Mouse (Mus musculus) right cerebral cortex, adult 2 months (tissue): Measurements from ENCODE around the gene Atxn7l1.

Experiments
- DNase-seq, 2 experiments: peaks; one replicate each; pipeline ENCODE4 v3.0.0; 2021 to 2022; ENCODE audit warnings: low spot score in 2 of 2

Gene Atxn7l1

DNA sequence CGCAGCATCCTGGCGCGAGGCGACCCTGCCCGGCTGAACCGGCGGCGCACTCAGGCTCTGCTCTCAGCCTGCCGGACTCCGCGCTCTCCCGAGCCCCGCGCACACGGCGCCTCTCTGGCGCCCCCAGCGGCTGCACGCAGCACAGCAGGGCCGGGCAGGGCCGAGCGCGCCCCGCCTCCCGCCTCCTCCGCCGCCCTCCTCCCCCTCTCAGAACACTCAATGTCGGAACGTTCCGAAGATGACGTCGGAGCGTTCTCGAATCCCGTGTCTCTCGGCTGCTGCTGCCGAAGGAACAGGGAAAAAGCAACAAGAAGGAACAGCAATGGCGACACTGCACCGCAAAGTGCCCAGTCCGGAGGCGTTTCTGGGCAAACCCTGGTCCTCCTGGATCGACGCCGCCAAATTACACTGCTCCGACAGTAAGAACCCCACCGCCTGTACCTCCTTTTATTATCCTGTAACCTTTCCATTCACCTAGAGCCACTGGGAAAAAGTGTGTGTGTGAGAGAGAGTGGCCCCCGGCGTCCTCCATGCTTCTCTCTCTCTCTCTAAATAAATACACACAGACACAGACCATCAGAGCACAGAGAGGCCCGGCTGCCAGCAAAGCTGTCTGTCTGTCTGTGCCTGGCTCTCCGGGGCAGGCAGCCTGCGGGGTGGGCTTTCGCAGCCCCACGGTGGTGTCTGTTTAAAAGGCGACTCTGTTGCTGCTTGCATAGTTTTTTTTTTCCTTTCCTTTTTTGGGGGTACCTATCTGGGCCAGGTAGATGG, at the start of gene Atxn7l1:
Gene Atxn7l1, plus strand, starts transcription at position 197 of the 771 bp plus-strand sequence.
- peak; percentile 92 to 94 for DNase-seq

DNA sequence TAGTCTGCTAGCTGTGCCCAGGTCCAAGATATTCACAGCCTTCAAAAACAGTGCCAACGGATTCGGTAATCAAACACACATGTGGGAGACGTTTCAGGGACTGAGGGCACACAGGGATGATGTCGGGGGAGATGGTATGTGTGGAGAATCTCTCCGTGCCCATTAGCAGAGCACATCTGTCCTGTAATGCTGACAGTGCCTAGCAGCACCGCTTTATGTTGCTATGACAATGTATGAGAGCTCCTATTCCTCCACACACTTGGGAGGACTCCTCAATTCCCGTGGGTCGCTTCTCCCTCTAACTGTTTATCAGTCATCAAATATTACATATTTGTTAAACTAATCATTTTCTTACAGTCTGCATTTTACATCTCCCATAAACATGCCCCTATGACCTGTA, 45.9 kb upstream of the Atxn7l1 start:
- DNase-seq = no peak

DNA sequence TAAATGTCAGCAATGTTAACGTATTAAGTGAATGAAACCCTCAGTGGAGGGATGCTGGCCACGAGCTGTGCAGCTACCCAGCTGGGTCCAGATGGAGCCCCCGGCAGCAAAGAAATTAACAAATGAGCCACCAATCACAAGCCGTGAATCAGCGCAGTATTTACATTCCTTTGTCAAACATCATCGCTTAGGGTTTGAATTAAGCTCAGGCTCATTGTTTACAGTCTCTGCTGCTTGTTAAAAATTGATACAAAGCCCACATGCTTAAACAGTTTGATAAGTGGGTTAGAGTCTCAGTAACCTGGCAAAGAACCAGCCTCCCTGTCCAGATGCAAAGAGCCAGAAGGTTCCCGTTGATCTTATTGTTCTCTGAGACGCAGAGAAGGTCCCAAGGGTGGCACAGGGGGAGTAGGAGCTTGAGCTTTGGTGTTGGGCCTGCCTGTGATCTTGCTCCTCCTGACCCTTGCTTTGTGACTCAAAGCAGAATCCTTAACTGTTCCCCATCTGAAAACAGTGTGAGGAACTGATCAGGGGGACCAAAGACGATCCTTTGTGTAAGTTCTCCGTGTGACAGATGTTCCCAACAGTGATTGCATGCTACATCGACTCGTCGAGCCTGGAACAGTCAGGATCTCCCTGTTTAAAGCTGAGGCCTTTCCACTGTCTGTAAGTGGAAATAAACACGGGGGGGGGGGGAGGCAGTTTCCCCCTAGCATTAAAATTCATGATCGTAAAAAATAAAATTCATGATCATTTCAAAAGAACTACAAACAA, 45.0 kb upstream of the Atxn7l1 start:
- DNase-seq = no peak

DNA sequence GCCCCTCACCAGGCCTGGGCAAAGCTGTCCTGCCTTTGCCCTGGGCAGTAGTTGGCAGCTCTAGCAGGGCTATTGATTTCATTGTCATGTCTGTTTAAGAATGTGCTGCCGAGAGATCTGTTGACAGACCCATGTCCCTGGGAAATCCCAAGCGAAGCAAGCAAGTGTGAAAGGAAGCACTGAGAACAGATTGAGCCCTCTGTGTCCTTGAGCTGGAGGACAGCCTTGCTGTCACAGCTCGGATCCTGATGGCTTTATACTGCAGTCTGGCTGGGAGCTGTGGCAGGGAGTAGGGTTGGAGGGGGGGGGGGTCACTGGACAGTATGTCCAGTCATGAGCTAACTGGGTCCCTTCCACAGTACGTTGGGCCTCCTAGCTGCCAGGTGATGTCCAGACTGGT, 41.8 kb upstream of the Atxn7l1 start:
- no peak for DNase-seq

DNA sequence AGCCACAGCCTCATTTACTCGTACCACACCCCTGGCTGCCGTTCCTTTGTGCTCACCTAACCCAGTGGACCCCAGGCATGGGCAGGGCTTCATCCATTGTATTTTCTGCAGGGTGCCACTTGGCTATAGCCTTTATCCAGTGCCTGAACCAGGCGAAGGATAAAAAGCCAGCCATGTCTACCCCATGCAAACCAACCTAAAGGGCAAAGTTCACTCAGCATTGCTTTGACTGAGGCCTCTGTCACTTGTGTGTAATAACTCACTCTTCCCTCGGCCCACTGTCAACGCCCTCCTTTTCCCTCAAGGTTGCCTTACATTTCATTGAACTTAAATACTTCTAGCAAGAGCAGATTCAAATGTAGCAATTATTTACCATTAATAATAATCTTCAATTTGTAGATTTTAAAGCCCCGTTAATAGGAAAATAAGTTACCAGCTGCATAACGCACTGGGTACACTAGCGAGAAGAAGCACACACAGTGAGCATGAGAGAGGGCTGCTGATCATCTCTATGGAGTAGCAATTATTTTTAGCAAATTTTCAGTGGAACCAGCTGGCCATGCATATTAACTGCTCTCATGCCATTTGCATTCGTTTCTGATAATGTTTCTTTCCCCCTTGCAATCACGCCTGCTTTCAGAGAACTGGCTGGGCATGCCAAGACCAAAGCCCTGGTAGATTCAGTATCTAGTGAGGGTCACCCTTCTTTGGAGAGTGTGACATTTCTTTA, 40.9 kb upstream of the Atxn7l1 start:
- DNase-seq = no peak

DNA sequence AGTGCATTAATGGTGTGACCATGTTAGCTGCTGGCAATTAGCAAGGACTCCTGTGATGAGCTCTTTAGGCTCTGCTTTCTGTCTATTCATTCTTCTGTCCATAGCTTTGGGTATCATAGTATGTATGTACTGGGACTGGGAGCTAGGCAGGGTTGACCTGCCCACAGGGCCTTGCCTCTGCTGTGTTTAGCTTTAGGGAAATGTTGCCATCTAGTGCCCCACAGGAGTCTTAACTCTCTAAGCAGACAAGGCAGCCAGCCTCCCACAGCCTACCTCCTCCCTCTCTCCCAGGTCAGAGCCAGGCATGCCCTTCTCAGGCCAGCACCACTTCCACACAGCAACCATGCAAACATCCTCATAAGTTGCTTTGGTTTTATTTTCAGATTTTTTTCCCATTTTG, 38.0 kb upstream of the Atxn7l1 start:
- peak in 1 of 2 experiments; percentile 30 for DNase-seq

DNA sequence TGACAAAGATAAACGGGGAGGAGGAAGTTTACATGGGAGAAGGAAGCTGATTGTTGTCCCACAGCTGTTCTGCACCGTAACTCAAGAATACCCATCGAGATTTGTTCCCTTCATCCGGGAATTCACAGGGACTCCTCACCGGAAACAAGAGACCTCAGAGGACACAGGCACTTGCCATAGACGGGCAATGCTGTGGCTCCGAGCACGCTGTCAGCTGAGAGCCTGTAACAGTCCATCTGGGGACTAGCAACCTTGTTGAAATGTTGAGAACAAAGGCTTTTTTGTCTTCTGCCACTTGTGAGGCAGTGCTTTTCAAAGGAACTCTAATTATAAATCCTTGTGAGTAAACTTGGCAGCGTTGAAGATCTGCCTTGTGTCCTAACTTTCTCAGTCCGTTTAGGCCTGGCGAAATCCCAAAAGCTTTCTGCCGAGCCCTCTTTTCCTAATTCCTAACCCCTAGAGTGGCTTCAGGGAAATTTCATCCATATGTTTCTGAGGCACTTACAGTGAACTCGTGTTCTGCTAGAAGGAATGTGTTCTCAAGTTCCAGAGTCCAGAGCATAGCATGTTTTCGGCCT, 36.5 kb upstream of the Atxn7l1 start:
- peak in 1 of 2 experiments; percentile 51 for DNase-seq

DNA sequence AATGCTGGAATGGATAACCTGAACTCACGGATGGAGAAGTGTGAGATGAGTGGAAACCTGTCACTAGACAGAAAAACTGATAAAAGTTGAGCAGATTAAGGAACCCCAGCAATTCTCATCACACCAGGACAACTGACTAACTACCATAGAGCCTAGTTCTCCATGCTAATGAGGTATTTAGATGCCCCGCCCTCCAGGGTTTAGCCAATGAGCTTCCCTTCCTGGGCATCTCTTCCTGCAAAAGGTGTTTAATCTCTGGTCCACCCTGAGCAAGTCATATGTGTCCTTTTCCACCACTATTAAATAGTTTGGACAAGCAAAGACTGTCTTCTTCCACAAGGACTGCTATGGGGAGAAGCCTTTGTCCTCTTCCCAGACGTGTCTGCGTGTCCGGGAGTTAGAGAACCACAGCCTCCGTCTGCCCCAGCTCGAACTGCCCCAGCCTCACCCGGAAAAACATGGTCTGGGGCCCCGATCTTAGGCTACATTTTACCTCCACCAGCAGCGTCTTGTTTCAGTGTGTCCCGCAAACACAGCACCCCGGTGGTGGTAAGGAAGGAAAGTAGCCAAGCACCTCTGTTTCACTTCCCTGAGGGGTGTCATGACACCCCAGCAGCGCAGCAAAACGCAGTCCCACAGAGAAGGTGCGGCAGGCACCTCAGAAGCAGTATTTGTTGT, 28.7 kb upstream of the Atxn7l1 start:
- no peak for DNase-seq

DNA sequence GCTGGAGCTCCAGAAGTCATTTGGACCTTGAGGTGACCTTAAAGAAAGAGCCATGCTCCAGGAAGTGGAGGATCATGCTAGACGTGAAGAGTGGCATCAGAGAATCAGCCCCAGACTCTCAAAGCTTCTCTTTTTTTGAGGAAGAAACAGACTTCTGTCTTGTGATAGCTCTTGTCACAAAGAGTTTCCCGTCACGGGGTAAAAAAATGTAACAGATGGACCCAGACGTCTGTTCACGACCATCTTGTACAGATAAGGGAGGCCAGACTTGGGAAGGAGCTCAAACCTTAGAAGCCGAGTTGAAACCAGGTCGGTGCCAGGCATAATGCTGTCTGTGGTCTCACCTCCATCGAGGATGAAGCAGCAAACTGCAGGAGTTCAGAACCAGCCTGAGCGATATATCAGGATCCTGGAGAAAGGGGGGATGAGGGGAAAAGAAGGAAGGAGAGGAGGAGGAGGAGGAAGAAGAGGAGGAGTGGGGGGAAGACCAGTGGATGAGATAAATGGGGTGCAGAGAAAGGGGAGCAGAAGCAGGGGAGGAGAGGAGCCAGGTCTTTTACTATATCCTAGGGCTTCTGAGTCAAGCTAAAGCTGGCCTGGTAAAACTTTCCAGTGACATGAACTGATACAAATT, 21.8 kb upstream of the Atxn7l1 start:
- no peak for DNase-seq

DNA sequence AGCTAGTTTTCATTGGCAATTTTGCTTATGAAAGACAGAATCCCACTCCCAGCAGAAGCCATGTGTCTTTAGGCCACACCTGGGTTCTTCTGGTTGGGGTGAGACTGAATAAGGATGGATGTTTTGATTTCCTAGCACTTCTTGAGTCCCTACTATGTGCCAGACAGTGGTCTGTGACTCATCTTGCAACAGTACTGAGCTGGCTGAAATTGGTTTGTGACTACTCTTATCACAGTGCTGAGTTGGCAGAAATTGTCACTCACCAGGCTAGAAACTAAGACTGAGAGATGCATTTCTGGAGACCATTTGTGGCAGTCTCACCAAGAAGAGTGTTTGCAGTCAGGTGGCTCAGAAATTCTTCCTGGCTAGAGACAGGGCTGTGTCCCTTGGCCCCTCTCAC, 21.2 kb upstream of the Atxn7l1 start:
- DNase-seq = no peak

DNA sequence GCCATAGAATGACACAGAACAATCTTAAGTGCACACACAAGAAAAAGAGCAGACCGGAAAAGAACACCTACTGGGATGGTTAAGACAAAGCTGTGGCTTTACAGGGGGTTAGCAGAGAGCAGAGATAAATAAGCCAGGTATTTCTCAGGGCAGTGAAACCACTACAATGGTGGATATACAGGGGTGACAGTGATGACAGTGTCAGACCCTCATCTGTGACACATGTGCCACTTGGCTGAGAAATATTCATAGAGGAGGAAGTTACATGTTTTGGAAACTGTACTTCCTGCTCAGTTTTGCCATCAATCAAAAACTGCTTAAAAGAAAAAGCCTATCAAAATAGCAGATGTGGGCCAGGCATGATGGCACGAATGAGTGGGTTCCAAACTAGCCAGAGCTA, 19.4 kb upstream of the Atxn7l1 start:
- no peak for DNase-seq

DNA sequence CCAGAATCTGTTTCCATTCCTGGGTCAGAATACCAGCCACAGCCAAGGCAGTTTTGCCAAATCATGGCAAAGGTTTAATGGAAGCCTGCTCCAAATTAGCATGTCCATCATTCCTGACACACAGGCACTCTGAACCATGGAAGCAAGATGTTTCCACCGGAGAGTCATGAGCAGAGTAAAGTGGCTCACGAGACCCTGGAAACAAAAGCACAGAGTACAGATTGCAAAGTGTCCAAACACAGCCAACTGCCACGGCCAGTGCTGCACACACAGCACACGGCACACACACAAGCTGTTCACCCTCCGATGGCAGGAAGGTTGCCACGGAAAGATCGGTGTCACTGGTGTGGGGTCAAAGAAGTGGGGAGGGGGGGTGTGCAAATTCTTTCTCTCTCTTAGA, 18.8 kb upstream of the Atxn7l1 start:
- no peak for DNase-seq

DNA sequence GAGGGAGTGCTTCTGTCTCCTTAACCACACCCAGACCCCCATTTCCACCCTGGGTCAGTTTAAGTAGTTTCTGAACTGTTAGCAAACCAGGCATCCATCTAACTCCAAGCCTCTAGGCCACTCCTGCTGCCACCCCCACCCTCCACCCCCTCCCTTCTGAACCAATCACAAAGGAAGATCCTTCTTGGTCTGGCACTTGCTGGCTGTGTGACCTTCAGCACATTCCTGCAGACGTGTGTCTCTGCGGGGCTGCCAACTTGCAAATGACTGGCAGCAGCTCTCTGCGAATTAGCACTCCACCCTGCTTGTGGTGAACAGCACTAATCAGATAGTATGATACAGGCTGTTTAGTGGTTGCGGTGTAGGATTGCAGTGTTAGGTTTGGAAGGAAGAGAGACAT, 18.1 kb upstream of the Atxn7l1 start:
- DNase-seq = no peak

DNA sequence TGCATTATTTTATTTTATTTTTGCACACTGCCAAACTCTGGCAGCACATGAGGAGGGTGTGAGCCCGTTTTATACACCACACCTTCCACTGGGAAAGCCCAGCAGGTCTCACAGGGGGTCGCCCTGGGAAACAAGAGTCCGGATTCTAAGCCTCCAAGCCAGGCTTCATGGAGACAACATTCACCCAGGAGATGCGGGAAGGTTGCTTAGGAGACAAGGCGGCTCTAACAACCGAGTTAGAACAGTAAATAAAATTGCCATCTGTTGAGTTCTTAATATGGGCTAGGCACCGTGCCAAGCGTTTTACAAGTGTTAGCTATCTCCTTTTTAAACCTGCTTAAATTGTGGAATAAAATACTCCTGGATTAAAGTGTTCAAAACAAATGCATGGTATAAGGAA, 17.1 kb upstream of the Atxn7l1 start:
- peak; percentile 76 to 83 for DNase-seq

DNA sequence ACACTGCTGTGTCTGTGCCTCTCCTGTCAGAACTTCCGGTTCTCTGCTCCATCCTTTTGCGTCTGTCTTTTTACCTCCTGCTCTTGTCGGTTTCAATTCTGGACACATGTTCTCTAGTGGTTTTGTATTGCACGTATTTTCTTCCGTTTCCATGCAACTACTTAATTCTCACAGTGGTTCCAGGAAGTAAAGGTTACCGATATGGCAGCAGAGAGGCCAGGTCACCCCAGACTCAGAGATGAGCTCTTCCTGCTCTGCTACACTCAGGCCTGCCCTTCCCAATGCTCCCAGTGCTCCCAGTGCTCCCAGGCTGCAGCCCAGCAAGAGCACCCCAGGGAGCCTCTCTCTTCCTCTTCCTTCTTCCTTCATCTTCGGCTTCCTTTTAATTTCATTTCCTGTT, 15.7 kb upstream of the Atxn7l1 start:
- no peak for DNase-seq

DNA sequence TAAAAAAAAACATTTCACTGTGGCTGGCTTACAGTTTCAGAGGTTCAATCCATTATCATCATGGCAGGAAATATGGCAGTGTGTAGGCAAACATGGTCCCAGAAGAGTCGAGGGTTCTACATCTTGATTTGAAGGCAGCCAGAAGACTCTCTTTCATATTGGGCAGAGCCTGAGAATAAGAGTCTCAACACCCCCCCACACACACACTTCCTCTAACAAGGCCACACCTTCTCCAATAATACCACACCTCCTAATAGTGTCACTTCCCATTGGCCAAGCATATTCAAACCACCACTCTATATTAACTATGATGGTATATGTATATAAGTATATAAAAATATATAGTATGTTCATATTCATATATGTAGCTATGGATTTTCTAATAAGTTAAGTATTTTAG, 9.6 kb upstream of the Atxn7l1 start:
- DNase-seq = no peak

DNA sequence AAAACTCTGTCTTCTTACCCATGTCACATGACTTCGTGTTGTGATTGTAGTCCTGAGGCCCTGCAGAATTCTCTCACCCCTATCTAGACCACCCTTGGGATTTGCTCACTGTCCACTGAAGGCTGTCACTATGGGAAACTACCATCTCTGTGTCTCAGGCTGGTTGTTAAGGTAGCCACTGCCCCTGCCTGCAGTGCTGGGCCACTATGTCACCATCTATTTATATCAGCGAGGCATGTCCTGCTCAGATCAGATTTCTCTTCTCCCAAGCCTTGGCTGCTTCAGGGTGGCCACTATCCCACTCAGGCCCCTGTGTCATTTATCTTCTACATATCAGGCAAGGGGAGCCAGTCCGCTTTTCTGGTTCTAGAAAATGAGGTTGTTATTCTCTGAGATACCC, 8.4 kb upstream of the Atxn7l1 start:
- no peak for DNase-seq

DNA sequence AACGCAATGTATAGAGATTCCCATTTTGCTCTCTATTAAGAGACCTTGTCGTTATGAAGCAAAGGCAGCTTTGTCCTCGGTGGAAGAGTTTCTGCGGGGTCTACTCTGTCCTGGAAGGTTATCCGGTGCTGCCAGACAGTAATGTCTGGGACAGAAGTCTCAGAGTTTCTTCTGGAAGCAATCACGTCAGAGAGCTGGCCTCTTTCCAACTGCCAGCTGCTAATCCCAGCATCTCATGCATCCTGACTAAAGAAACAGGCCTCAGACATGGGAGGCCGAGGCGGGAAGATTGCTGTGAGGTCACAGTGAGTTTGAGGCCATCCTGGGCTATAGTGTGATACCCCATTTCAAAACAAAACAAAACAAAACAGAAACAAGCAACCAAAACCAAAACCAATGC, 3.0 kb upstream of the Atxn7l1 start:
- DNase-seq = peak in 1 of 2 experiments; percentile 34

DNA sequence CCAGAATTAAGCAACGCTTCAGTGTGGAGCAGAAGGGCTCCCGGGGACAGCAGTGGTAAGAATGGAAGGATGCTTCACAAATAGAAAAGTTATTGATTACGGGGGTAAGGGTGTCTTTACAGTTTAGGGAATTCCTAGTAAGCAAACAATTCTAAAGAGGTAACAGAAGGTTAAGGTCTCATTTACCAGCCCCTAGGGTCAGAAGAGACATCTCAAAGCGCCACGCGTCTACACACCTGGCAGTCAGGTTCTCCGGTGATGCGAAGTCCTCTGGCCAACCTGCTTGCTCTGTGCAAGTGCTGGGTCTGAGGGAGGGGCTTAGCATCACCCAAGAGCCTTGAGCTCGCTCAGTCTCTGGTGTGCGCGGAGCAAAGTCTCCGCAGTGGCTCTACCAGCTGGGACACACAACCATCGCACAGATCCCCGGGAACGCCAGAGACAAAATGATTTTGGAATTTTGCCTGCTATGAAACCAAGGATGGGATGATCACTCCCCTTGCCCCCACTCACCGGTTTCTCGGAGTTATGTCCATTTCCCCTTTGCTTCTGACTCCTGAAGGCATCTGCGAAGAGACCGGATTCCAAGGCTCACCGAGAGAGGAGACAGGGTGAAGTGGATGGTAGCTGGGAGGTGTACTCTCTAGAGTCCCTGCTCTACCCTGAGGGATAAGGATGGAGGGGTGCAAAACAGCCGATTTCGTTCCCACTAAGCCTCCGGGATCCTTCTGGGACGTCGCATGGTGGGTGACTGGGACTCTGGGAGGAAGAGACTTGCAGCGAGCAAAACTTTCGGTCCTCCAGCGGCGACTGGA, 665 bp upstream of the Atxn7l1 start:
- DNase-seq = peak in 1 of 2 experiments; percentile 30

DNA sequence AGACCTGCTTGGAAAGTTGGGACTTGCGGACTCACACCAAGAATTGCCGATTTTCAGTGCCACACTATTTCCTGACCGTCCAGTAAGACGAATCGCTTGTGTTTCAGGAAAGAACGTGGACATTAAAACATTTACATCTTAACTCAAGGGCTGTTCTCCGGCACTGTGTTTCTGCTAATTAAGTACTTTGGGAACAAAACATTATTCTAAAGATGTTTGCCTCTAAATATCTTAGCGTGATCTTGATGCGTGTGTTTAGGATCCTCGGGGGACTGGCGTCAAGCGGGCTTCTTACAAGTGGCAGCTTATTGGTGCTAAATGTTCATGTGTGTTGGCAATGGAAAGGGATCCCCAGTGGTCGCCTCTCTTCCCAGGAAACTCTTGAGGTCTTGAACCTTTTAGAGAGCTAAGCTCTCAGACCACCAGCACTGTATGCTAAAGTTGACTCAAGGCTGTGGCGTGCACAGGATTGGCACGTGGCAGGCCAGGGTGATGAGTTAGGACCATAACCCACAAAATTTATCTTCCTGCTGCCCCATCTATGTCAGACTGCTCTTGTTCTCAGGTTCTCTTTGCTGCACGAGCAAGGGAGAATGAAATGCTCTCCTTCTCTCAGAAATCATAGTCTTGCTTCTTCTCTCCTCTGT, 2.2 kb downstream of the Atxn7l1 start:
- no peak for DNase-seq
